Comparison of ENCODE assay signal across 8 mouse cellular contexts in the genomic region with DNA sequence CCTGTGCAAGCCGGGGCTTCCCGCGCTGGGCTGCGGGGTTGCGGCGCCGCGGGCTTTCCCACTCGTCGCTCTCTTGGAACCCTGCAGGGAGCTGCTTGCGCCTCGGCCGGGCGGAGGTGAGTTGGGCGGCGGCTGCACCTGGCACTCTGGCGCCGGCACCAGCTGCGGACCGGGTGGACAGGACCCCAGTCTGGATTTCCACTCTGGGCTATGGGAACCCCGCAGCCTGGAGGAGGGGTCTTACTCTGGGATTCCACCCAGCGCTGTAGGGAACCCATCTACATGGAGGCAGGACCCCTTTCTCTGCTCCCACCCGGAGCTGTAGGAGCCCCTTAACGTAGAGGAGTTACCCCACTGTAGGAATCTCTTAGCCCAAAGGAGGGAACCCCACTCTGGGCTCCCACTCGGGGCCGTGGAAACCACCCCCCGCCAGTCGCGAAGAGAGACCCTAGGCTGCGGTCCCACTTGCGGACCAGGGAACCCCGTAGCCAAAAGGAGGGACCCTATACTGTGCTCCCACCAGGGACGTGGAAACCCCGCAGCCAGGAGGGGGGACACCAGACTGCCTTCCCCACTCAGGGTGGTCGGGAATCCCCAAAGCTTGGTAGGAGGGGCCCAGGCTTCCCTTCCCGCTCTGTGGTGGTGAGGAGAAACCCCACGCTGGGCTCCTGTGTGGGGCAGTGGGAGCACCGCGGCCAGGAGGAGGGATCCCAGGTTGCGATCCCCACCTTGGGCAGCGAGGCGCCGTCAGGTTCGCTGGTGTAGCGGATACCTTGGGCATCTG. TPM values are rescaled to one million over a fixed set of nuclear protein-coding genes. Genes with fewer than 3 reads are reported as not detected.
DNase-seq lines count a peak whose midpoint lies in the region; ATAC-seq and TF ChIP-seq lines count a peak whose summit lies in the region.

No protein-coding gene starts in this region.

- no peak overlapping the region for H3K27ac ChIP-seq in CH12.LX (ENCODE audit: insufficient read depth, low read depth)
- no peak overlapping the region for H3K27ac ChIP-seq in heart, embryonic 11.5 days (ENCODE audit: low read depth, low read length)
- no peak overlapping the region for H3K27ac ChIP-seq in limb, embryonic 11.5 days (replicated peaks; ENCODE audit: low read depth, low read length)
- peak overlapping the region; percentile 69 for H3K27ac ChIP-seq in midbrain, embryonic 13.5 days

- in situ Hi-C loops in CH12.LX (cut with MboI; ENCODE audit: low pct_ligation_motif_present, low pct_unique_long_range_greater_than_20kb, low sequenced_read_pairs), result no loop called here

- peaks cover 0 to 10% of the 10 kb centered on the region in 2 experiments for H3K36me3 ChIP-seq in CH12.LX (replicated peaks in 1 of 2; ENCODE audit: control insufficient read depth in 1 of 2, insufficient read depth in 1 of 2, low read length in 1 of 2)
- no peaks in the 10 kb centered on the region for H3K36me3 ChIP-seq in heart, embryonic 11.5 days (ENCODE audit: control insufficient read depth, insufficient read depth, low read length)
- no peaks in the 10 kb centered on the region for H3K36me3 ChIP-seq in limb, embryonic 11.5 days (ENCODE audit: control insufficient read depth, insufficient read depth, low read length)
- peaks cover 6% of the 10 kb centered on the region for H3K36me3 ChIP-seq in midbrain, embryonic 13.5 days

- WGBS in heart, embryonic 11.5 days (ENCODE audit: insufficient replicate concordance), result under 1% methylated on average over 45 of the region's 45 CpGs
- 1% methylated on average over 45 of the region's 45 CpGs for WGBS in limb, embryonic 11.5 days
- 2% methylated on average over 45 of the region's 45 CpGs for WGBS in midbrain, embryonic 13.5 days

- peak; percentile 12 to 31 for DNase-seq in adrenal gland, adult 18-20 months (ENCODE audit: low spot score in 2 of 2)
- DNase-seq in adrenal gland, postnatal 25 days, result no peak
- DNase-seq in CH12.LX (ENCODE audit: extremely low read depth), result no peak
- DNase-seq in embryo, embryonic 10 days (ENCODE audit: low spot score), result peak; percentile 32
- peak; percentile 51 for DNase-seq in limb, embryonic 11.5 days (ENCODE audit: low spot score)
- DNase-seq in testis, postnatal 10 days (ENCODE audit: low spot score), result peak; percentile 55

- H3K9me3 ChIP-seq in CH12.LX (replicated peaks; ENCODE audit: low read length), result no peaks in the 10 kb centered on the region
- H3K9me3 ChIP-seq in heart, embryonic 11.5 days (replicated peaks; ENCODE audit: control insufficient read depth, low read length), result no peaks in the 10 kb centered on the region
- no peaks in the 10 kb centered on the region for H3K9me3 ChIP-seq in limb, embryonic 11.5 days (ENCODE audit: control insufficient read depth, low read length)
- no peaks in the 10 kb centered on the region for H3K9me3 ChIP-seq in midbrain, embryonic 13.5 days

- TF ChIP-seq CTCF in CH12.LX (conservative IDR thresholded peaks at IDR 0.05 in 1 of 2, IDR thresholded peaks at IDR 0.05 in 1 of 2; ENCODE audit: low read depth in 2 of 2, low read length in 2 of 2), result no peak

- H3K4me2 ChIP-seq in CH12.LX (ENCODE audit: insufficient read depth, low read depth, poor library complexity, severe bottlenecking), result peak overlapping the region; percentile 89
- peak overlapping the region; percentile 100 for H3K4me2 ChIP-seq in heart, embryonic 11.5 days
- peak overlapping the region; percentile 96 for H3K4me2 ChIP-seq in limb, embryonic 11.5 days (ENCODE audit: low read depth, severe bottlenecking)
- peak overlapping the region; percentile 99 for H3K4me2 ChIP-seq in midbrain, embryonic 13.5 days (replicated peaks)

- no peak for TF ChIP-seq POLR2A in CH12.LX (IDR thresholded peaks at IDR 0.05; ENCODE audit: low read depth, low read length)

- no peak for TF ChIP-seq RAD21 in CH12.LX (IDR thresholded peaks at IDR 0.05; ENCODE audit: low read depth, low read length)

- no peak for TF ChIP-seq EP300 in CH12.LX (IDR thresholded peaks at IDR 0.05; ENCODE audit: low read length)

- dilution Hi-C loops in CH12.LX (cut with MboI; ENCODE audit: extremely low pct_ligation_motif_present, extremely low pct_unique_long_range_greater_than_20kb, low sequenced_read_pairs), result no loop called here

- ATAC-seq in heart, embryonic 11.5 days (replicated peaks; ENCODE audit: insufficient number of reproducible peaks, low FRiP score, low TSS enrichment), result peak; percentile 32
- peak; percentile 31; the same call in 1 of the 2 replicates for ATAC-seq in limb, embryonic 11.5 days (ENCODE audit: insufficient number of reproducible peaks, low FRiP score, low TSS enrichment, low read depth)
- peak; percentile 63 for ATAC-seq in midbrain, embryonic 13.5 days

- peak overlapping the region; percentile 51 for H3K9ac ChIP-seq in CH12.LX (ENCODE audit: insufficient read depth, low read depth)
- peak overlapping the region; percentile 85 for H3K9ac ChIP-seq in heart, embryonic 11.5 days (ENCODE audit: low read depth, low read length)
- H3K9ac ChIP-seq in limb, embryonic 11.5 days (ENCODE audit: low read length), result peak overlapping the region; percentile 69
- peak overlapping the region; percentile 80 for H3K9ac ChIP-seq in midbrain, embryonic 13.5 days (replicated peaks)

- no peaks in the 10 kb centered on the region; the same call in 1 of the 2 replicates for H3K79me2 ChIP-seq in CH12.LX (replicated peaks; ENCODE audit: control insufficient read depth, extremely low read depth, insufficient read depth, poor library complexity, severe bottlenecking)

- H3K4me3 ChIP-seq in CH12.LX (replicated peaks in 1 of 3; ENCODE audit: low read depth in 2 of 3, low read length in 2 of 3, poor library complexity in 1 of 3), result peak overlapping the region; percentile 66 to 89 (median 81)
- H3K4me3 ChIP-seq in heart, embryonic 11.5 days (ENCODE audit: low read depth, low read length), result peak overlapping the region; percentile 90
- peak overlapping the region; percentile 71 for H3K4me3 ChIP-seq in limb, embryonic 11.5 days (ENCODE audit: low read depth, low read length)
- H3K4me3 ChIP-seq in midbrain, embryonic 13.5 days (replicated peaks), result peak overlapping the region; percentile 79

- no peaks in the 10 kb centered on the region for H3K27me3 ChIP-seq in CH12.LX (replicated peaks)
- no peaks in the 10 kb centered on the region for H3K27me3 ChIP-seq in heart, embryonic 11.5 days (ENCODE audit: control insufficient read depth, insufficient read depth, low read length)
- no peaks in the 10 kb centered on the region for H3K27me3 ChIP-seq in limb, embryonic 11.5 days (ENCODE audit: control insufficient read depth, insufficient read depth, low read length)
- no peaks in the 10 kb centered on the region for H3K27me3 ChIP-seq in midbrain, embryonic 13.5 days

- peaks cover 0 to 19% of the 10 kb centered on the region in 2 experiments; a peak in 2 of 4 replicates for H3K4me1 ChIP-seq in CH12.LX (ENCODE audit: control insufficient read depth in 1 of 2, insufficient read depth in 2 of 2)
- peaks cover 7% of the 10 kb centered on the region for H3K4me1 ChIP-seq in heart, embryonic 11.5 days (ENCODE audit: control insufficient read depth, insufficient read depth, low read length)
- H3K4me1 ChIP-seq in limb, embryonic 11.5 days (ENCODE audit: control insufficient read depth, insufficient read depth, low read length), result no peaks in the 10 kb centered on the region; the same call in 1 of the 2 replicates
- H3K4me1 ChIP-seq in midbrain, embryonic 13.5 days (replicated peaks), result peaks cover 31% of the 10 kb centered on the region

TF ChIP-seq in CH12.LX, 34 proteins besides CTCF, POLR2A, EP300 and RAD21:
- no peak for TF ChIP-seq IRF4 (IDR thresholded peaks at IDR 0.05; ENCODE audit: low read depth, low read length)
- no peak for TF ChIP-seq USF1 (IDR thresholded peaks at IDR 0.05; ENCODE audit: low read depth, low read length)
- TF ChIP-seq JUND (conservative IDR thresholded peaks at IDR 0.05; ENCODE audit: low read depth, low read length), result no peak
- no peak for TF ChIP-seq ZKSCAN1 (IDR thresholded peaks at IDR 0.05; ENCODE audit: borderline replicate concordance, low read depth, low read length)
- TF ChIP-seq UBTF (IDR thresholded peaks at IDR 0.05; ENCODE audit: low read depth, low read length), result peak; percentile 27; the same call in 1 of the 2 replicates
- no peak for TF ChIP-seq TBP (conservative IDR thresholded peaks at IDR 0.05; ENCODE audit: low read depth, low read length)
- no peak for TF ChIP-seq MAFK (IDR thresholded peaks at IDR 0.05; ENCODE audit: insufficient replicate concordance, low read length)
- no peak for TF ChIP-seq CHD2 (IDR thresholded peaks at IDR 0.05; ENCODE audit: low read length)
- no peak for TF ChIP-seq PAX5 (IDR thresholded peaks at IDR 0.05; ENCODE audit: low read length)
TF ChIP-seq in CH12.LX: peak in this region for 1.

RNA-seq across cellular contexts. Expression of a gene that starts 0.5 kb away (rescaled TPM):
- 10 to 100 TPM in 1 of 2 experiments, 1 to 10 TPM in 1; 5.4 to 10.3 TPM for total RNA-seq in adrenal gland, adult 18-20 months (2021)
- 9.2 and 10.8 TPM in 2 replicates for total RNA-seq in adrenal gland, postnatal 25 days (2021)
- total RNA-seq in CH12.LX (2012; rRNA removed) (1.2 and 1.6 TPM in 2 replicates), CH12.LX (2014; rRNA removed) (2.5 and 3.6 TPM in 2 replicates)
- 1.9 and 3.1 TPM in 2 replicates for polyA plus RNA-seq in CH12.LX (2012; ENCODE audit: insufficient read length, low read depth)
- polyA plus RNA-seq in heart, embryonic 11.5 days (2014; fragmentation: Nextera tagmentation; extraction: Ambion mirVana), result 16.7 and 17.4 TPM in 2 replicates
- 25.8 and 28.6 TPM in 2 replicates for polyA plus RNA-seq in limb, embryonic 11.5 days (2014; fragmentation: Nextera tagmentation; extraction: Ambion mirVana)
- 30.0 and 32.3 TPM in 2 replicates for polyA plus RNA-seq in midbrain, embryonic 13.5 days (2015; fragmentation: Nextera tagmentation; extraction: Ambion mirVana)

RNA-seq across cellular contexts. Expression of a gene that starts 0.7 kb away (rescaled TPM):
- 10 to 100 TPM; 10.2 to 11.1 TPM for total RNA-seq in adrenal gland, adult 18-20 months (2021)
- 7.5 and 11.7 TPM in 2 replicates for total RNA-seq in adrenal gland, postnatal 25 days (2021)
- 9.8 and 10.3 TPM in 2 replicates for total RNA-seq in CH12.LX (2012; rRNA removed)
- 17.5 and 20.3 TPM in 2 replicates for total RNA-seq in CH12.LX (2014; rRNA removed)
- 11.1 and 12.3 TPM in 2 replicates for polyA plus RNA-seq in CH12.LX (2012; ENCODE audit: insufficient read length, low read depth)
- 6.5 and 7.5 TPM in 2 replicates for polyA plus RNA-seq in heart, embryonic 11.5 days (2014; fragmentation: Nextera tagmentation; extraction: Ambion mirVana)
- 11.5 and 12.4 TPM in 2 replicates for polyA plus RNA-seq in limb, embryonic 11.5 days (2014; fragmentation: Nextera tagmentation; extraction: Ambion mirVana)
- polyA plus RNA-seq in midbrain, embryonic 13.5 days (2015; fragmentation: Nextera tagmentation; extraction: Ambion mirVana), result 20.6 and 22.3 TPM in 2 replicates

RNA-seq across cellular contexts. Expression of a gene that starts 29.4 kb away (rescaled TPM):
- 1 to 10 TPM; 4.8 to 5.9 TPM for total RNA-seq in adrenal gland, adult 18-20 months (2021)
- 5.8 and 6.0 TPM in 2 replicates for total RNA-seq in adrenal gland, postnatal 25 days (2021)
- total RNA-seq in CH12.LX (2012; rRNA removed) (not detected in 2 replicates), CH12.LX (2014; rRNA removed) (not detected in 2 replicates)
- not detected in 2 replicates for polyA plus RNA-seq in CH12.LX (2012; ENCODE audit: insufficient read length, low read depth)
- polyA plus RNA-seq in heart, embryonic 11.5 days (2014; fragmentation: Nextera tagmentation; extraction: Ambion mirVana), result 2.7 and 2.8 TPM in 2 replicates
- 2.7 and 3.1 TPM in 2 replicates for polyA plus RNA-seq in limb, embryonic 11.5 days (2014; fragmentation: Nextera tagmentation; extraction: Ambion mirVana)
- polyA plus RNA-seq in midbrain, embryonic 13.5 days (2015; fragmentation: Nextera tagmentation; extraction: Ambion mirVana), result 10.1 and 12.2 TPM in 2 replicates

Comparison
In these comparisons a context has a peak if more than half of its experiments do, and no peak if none do; other contexts are left out.
1. DNase-seq: peak in adrenal gland, adult 18-20 months (2 of 2), embryo, embryonic 10 days (single experiment), limb, embryonic 11.5 days (single experiment) and testis, postnatal 10 days (single experiment); none in adrenal gland, postnatal 25 days (single experiment) and CH12.LX (single experiment).
2. Peak in every context shown above with its lines, with median percentiles within 50 percentile points of each other: H3K4me2 ChIP-seq, H3K4me3 ChIP-seq, H3K9ac ChIP-seq and ATAC-seq.